Mouse (Mus musculus): ENCODE measurements around the gene Unc5a. TPM values are rescaled to one million over a fixed set of nuclear protein-coding genes. Genes with fewer than 3 reads are reported as not detected.

Gene Unc5a
- total RNA-seq, 2 experiments from 2014 or later, result 0.77 to 10.8 TPM

DNA sequence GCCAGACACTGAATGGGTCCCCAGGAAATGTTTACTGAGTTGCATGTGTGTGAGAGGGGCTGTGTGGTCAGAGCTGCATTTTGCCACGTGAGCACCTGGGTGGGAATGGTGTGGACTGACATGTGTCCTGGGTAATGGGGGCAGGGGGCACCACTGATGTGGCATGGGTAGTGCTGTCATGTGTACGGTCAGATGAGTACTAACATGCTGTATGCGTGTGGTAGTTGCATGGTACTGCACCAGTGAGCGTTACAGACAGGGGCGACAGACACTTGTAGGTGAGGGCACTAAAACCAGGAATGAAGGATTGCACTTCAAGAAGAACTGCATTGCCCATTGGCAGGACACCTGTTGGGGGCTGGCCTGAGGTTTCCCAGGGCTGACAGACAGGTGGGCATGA is 2.0 kb downstream of the Unc5a start:
- ATAC-seq (replicated peaks; ENCODE audit: low FRiP score, poor library complexity, severe bottlenecking), result no peak

DNA sequence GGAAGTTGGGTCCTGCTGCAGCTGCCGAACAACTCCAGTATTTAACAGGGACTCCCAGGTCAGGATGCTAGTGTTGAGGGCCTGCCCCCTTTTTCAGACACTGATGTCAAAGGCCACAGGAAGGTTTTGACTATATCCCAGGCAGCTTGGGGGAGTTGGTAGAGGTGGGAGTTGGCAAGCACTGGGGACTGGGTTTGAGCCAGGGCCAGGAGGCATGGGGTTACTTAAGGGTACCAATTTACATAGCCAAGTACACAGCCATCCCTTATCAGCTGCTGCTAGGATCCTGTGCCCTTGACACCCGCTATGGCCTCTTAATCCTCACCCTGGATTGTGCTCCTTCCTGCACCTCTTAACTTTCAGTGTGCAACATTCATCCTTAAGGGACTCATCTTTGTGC is 5.5 kb downstream of the Unc5a start:
- ATAC-seq (replicated peaks; ENCODE audit: low FRiP score, poor library complexity, severe bottlenecking), result no peak

DNA sequence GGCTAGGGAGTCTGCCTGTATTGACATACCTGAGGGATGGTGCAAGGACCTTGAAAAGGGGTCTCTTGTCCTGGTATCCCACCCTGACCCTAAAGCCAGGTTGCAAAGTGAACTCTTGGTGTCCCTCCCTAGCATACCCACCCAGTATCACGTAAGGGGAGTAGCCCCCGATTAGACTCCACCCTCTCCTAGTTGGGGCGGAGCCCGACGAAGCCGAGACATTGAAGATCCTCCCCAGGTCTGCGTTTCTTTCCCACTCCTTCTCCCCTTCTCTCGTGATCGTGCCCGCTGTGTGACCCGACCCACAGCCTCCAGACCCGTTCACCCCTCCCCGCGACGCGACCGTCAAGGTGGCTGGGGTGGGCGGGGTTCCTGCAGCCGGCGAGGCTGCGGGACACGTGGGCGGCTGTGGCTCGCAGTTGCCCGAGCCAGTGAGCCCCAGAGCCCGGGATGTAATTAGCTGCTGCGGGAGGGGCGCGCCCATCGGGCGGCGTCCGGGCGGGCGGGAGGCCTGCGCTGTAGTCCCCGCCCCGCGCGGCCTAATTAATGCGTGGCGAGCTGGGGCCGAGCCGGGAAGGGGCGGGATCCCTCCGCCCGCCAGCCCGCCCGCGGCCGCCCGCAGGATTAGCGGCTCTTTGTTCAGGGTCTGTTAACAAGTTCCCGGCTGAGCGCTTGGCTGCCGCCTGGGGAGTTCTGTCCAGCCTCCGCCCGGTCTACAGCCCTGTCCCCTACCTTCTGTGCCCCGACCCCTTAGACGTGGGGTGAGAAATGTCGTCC is 6.7 kb downstream of the Unc5a start:
- ATAC-seq (replicated peaks; ENCODE audit: low FRiP score, poor library complexity, severe bottlenecking), result no peak

DNA sequence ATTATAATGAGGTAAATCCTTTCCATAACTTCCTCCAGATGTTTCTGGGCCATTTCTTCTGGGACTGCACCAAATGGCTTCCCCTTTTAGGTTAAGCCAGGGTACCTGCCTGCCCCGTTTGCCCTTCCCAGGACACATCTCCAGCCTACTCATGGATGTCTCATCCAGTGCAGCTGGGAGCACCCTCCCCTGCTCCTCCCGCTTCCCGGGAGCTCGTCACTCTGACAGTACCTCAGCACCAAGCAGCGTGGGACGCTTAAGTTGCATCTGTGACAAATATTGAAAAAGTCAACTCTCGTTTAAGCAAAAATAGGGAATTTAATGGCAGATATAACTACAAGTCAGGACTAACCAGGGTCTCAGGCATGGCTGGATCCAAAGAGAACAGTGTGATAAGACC is 8.1 kb downstream of the Unc5a start:
- no peak for ATAC-seq (replicated peaks; ENCODE audit: low FRiP score, poor library complexity, severe bottlenecking)

DNA sequence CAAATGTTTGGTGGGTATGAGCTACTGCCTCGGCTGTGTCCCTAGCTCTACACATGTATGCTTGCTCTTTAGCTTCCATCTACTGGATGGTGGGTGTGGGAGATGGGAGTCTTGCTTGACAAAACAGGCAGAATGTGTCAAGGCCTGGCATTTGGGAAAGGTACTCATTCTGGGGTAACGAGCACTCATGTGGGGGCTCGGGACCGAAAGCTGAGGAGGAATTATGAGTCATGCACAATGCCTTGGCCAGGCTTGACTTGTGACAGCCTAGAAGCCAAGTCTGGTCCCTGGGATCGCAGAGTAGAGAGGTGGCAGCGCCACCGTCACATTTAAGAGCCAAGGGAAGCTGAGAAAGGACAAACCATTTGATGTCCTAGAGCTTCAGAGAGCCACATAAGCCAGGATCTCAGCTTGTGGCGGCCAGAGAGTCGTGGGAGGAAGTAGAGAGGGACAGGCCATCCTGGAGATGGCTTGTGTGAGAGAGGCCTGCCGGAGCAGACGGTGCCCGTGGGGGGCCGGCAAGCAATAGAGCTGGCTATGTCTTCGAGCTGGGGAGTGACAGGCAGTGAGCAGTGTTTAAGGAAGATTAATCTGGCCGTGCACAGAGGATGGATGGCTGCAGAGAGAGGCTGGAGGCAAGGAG is 10.0 kb downstream of the Unc5a start:
- no peak for ATAC-seq (replicated peaks; ENCODE audit: low FRiP score, poor library complexity, severe bottlenecking)

DNA sequence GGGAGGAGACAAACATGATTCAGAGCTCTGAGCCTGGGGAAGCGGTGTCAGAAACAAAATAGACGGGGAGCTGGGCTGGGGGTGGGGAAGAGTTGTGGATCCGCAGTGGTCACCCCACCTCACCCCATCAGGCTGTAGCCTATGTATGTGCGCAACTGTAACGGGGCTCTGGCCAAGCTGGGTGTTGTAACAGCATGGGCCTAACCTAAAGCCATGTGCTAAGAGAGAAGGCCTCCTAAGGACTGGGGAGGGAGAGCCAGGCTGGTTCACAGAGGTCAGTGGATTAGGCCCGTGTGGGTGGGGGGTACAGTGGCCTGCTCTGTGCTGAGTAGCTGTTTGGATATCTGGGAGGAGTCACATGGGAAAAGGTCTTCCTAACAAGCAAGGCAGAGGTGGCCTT is 10.6 kb downstream of the Unc5a start:
- no peak for ATAC-seq (replicated peaks; ENCODE audit: low FRiP score, poor library complexity, severe bottlenecking)

DNA sequence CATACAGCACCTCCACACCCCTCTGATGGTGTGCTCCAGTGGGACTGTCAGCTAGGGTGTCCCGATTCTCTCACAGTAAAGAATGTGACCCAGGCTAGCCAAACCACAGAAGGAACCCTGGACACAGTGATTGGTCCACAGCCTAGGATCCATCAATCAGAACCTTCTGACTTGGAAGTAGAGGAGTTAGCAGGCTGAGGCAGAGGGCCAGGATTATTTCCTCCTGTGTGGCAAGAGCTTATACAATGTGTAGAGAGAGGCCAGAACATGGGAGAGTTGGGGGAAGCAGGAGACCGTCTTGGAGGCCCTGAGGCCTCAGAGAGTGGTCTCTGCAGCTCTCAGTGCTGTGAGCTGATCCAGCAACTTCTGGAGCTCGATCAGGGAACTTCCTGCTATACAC is 11.3 kb downstream of the Unc5a start:
- no peak for ATAC-seq (replicated peaks; ENCODE audit: low FRiP score, poor library complexity, severe bottlenecking)

DNA sequence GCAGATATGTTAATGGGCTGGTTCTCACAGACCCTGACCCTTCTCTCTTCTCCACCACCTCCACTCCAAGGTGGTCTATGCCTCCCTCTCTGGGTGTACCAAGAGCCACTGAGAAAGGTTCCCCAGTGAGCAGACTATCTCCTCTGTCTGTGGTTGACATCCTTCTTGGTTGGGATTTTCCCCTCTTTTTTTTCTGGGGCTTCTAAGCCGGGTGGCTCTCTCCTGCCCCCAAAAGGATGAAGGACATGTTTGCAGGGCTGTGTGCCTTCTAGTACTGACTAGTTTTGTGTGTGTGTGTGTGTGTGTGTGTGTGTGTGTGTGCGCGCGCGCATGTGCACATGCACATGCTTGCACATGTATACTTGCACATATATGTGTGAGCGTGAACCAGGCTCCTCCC is 16.0 kb downstream of the Unc5a start:
- no peak for ATAC-seq (replicated peaks; ENCODE audit: low FRiP score, poor library complexity, severe bottlenecking)

DNA sequence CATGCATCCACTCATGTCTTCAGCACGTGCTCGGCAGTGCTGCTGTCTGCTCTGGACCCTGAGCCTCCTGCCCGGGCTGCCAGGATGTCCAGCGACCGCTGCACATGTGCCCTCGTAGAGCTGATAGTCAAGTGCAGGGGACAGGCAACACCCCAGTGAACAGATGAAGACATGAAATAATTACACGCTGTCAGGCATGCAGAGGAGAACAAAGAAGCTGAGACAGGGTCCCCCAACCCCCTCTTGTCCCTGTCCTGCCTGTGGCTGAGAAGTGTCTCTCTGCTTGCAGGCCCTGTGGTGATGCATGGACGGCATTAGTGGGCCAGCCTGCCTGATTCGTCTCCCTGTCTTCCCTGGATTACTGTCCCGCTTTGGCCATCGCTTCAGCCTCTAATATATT is 18.3 kb downstream of the Unc5a start:
- no peak for ATAC-seq (replicated peaks; ENCODE audit: low FRiP score, poor library complexity, severe bottlenecking)

DNA sequence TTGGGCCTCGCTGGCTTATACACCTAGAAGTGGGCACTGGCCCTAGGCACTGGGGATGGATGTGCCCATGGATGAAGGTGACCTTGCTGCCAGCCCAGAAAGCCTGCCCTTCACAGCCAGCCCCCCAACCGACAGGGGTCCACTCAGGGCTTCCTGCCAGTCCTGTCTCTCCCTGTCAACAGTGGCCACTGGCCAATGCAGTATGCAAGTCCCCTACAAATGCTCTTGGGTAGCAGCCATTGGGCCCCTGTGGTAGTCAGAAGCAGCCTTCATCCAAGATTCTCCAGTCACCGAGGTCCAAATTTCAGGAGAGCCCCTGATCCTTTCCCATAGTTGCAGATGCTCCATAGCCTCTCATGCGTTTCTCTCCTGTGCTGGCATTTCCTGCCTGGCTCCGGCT is 19.4 kb downstream of the Unc5a start:
- no peak for ATAC-seq (replicated peaks; ENCODE audit: low FRiP score, poor library complexity, severe bottlenecking)

DNA sequence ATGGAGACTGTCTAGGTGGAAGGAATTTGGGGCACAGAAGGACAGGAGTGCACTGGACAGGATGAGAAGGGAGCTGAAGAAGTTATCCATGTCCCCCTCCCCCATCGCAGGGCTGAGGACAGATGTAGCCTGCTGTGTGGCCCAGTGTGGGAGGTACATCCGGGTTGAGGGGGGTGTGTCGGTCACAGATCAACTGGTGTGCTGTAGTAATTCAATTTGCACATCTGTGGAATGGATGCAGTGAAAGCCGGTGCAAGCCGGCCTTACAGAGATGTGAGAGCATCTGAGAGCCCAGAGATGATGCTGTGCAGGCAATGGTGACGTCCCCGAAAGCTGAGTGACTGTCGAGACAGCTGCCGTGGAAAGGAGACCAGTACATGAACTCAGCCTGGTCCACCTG is 20.3 kb downstream of the Unc5a start:
- no peak for ATAC-seq (replicated peaks; ENCODE audit: low FRiP score, poor library complexity, severe bottlenecking)

DNA sequence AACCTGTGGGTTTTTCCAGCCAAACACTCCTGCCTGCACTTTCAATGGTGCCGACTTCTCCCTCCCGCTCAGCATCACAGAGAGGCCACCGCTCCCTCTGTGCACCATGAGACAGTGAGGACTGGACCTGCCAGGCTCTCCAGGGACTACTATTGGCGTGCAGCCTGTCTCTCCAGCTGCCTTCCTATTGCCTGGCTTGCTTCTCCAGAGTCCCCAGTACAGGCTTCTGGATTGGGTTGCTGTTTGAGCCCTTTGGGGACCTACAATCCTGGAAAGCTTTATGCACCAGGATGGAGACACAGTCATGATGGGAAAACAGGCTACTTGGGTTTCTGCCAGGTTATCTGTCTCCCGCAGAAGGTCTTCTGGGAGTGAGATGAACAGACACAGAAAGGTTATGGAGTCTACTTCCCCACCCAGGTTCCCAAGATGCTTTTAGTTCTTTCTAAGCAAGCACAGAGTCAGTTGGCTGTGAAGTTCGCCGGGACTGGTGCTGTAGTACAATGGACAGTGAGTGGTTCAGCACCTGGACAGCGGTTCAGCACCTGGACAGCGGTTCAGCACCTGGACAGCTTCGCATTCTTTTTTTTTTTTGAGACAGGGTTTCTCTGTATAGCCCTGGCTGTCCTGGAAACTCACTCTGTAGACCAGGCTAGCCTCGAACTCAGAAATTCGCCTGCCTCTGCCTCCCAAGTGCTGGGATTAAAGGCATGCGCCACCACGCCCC is 21.5 kb downstream of the Unc5a start:
- ATAC-seq (replicated peaks; ENCODE audit: low FRiP score, poor library complexity, severe bottlenecking), result no peak

DNA sequence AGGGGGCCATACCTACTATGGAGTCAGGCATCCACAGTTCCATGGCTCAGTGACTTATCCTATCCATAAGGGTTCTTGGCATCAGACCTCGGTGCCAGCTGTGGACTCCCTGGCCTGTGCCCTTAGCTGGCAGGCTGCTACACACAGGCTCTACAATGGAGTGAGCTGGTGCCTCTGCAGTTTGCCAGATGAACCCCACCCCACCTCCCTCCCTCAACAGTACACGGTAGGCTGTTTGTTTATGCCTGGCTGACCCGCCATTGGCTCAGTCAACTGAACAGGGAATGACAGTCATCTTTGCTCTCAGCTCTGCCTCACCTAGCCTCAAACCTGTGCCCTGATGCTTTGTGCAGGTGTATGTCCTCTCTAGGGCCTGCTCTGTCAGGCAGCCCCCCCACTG is 26.3 kb downstream of the Unc5a start:
- ATAC-seq (replicated peaks; ENCODE audit: low FRiP score, poor library complexity, severe bottlenecking), result no peak

DNA sequence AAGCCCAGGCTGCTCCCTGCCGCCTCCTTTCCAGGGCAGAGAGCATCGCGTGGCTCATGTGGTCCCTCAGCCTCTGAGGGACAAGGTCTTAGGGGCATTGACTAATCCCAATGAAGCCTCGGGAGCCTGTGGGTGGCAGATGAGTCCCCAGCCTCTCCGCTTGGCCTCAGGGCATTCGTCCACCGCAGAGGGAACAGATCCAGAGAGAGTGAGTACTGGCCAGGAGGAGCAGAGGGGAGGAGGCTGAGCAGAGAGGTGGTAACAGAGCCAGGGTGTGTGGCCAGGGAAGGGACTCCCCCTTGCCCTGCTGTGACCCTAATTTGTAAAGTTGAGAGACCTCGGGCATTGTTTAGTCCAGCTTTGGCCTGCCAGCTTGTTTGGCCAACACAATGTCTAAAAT is 29.6 kb downstream of the Unc5a start:
- no peak for ATAC-seq (replicated peaks; ENCODE audit: low FRiP score, poor library complexity, severe bottlenecking)

DNA sequence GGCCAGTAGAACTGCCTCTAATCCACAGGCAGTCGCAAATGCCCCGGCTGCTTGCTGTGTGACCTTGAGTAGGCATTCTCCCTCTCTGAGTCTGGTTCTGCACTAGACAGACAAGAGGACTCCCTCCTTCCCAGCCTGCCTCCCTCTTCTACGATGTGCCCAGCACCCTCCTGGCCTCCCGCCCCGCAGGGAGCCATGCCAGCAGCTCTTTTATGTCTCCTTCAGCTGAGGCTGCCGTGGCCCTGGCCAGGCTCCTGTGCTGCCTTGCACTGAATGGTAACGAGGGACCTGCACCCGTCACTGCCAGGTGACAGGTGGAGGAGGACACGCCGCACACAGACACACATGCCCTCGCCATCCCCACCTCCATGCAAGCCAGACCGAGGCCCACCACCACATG is 31.7 kb downstream of the Unc5a start:
- no peak for ATAC-seq (replicated peaks; ENCODE audit: low FRiP score, poor library complexity, severe bottlenecking)

DNA sequence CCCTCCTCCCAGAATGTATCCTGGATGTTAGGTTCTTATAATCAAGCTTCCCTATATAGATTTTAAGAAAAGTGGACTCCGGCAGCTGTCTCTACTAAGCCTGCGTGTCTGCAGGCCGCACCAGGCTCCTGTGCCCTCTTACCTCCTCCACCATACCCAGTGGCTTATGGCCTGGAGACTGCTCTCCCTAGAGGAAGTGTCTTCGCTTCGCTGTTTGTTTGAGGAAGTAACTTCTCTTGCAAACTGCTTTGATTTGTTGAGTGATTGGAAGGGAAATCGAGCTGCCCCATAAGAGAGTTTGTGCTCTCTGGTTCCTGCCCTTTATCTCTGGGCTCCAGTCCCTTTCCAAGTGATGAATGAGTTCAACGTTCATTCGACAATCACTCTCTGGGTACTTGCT is 33.8 kb downstream of the Unc5a start:
- no peak for ATAC-seq (replicated peaks; ENCODE audit: low FRiP score, poor library complexity, severe bottlenecking)

DNA sequence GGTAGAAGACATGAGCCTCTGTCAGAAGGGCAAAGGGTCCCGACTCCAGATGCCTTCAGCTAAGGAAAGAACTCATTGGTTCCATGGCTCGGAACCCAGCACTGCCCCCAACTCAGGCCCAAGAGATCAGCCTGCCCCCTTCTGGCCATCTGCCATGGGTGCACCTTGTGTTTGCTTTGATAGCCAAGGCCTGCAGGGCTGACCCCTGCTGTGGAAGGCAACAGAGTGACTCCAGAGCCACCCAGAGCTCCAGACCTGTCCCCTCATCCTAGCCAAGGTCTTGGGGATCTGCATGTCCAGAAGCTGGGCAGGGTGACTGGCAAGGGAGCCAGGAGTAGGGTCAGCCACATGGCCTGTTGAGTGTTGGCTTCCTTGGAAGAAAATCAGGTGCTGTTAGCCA is 34.4 kb downstream of the Unc5a start:
- no peak for ATAC-seq (replicated peaks; ENCODE audit: low FRiP score, poor library complexity, severe bottlenecking)

DNA sequence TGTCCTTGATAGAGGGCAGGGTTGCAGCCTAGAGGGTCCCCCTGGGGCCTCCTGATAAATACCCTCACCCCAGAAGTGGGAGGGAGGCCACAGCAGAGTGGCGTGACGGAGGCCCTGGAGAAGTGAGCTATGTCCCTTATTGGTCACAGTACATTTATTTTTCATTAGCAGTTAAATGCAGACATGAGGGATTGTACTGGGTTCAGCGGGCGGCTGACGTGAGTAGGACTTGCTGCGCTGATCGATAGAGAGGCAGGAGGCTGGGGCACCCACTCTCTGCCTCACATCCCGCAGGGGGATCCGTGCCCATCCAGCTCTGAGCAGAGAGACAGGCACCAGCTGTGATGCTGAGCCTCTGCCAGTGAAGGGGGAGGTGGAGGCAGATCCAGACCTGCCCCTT is 38.2 kb downstream of the Unc5a start:
- ATAC-seq (replicated peaks; ENCODE audit: low FRiP score, poor library complexity, severe bottlenecking), result no peak

DNA sequence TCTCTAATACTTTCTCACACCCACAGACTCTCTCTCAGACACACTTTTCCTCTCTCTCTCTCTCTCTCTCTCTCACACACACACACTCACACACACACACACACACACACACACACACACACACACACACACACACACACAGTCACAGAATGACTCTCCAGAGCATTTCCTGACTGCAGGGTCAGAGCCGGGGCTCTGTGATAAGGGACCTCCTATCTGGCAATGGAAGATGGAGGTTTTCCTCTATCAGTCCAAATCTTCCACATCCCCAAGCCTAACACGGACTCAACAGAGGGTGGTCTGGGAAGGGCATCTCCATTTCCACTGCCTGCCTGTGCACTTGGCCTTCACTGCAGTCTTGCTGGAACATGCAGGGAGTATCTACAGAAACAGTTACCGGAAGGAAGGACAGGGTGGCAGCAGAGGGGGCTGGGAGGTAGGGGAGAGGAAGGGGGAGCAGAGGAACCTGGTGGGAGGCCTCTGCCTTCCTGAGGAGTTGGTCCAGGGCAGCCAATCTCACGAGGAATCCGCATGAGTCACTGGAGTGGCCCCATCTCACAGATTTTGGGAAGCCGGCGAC is 39.1 kb downstream of the Unc5a start:
- ATAC-seq (replicated peaks; ENCODE audit: low FRiP score, poor library complexity, severe bottlenecking), result no peak

DNA sequence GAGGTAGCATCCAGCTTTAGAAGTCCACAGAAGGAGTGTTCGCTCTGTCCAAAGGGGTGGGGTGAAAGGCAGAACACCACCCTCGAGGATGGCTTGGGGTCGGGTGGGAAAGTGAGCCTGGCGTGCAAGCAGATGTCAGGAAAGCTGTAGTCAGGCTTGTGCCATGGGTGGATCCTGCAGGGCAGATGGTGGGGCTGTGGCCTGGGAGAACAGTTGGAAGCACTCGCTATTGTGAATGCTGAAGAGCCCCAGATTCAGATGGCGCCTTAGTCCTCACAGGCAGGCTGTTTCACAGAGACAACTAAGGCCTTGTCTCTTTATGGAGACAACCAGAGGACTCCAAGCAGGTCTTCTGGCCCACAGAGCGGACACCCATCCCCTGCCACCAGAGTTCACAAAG is 43.0 kb downstream of the Unc5a start:
- ATAC-seq (replicated peaks; ENCODE audit: low FRiP score, poor library complexity, severe bottlenecking), result no peak

DNA sequence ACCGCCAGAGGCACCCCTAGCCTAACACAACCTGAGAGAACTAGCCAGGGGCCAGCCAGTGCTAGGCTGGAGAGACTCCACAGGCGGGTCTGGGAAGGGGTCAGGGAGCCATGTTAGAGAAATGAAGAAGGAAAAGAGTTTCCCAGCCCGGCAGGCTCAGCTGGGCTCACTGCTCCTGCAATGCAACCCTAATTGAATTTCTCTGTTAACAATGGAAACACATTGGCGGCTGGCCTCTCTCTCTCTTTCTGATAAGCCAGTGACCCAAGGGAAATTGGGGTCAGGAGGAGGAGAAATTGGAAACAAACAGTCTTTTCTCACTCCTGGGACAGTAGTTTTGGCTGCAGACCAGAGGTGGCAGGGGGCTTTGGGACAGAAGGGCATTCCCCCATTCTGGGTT is 45.4 kb downstream of the Unc5a start:
- ATAC-seq (replicated peaks; ENCODE audit: low FRiP score, poor library complexity, severe bottlenecking), result no peak

Measured in erythroblast, adult 5-6 weeks (primary cell).